Mouse (Mus musculus) layer of hippocampus, adult 9-10 months (tissue): ENCODE data around the gene Miga2.
A peak's percentile ranks its signal among the peaks of the same experiment; 100 is the strongest.
"Not testable (repeated sequence)": the region's sequence is repeated elsewhere in the genome, so short reads cannot be mapped to it uniquely, and the experiment has no call there.

Experiments used
- DNase-seq: peaks from one replicate; pipeline ENCODE4 v3.0.0; 2022; ENCODE audit warnings: low spot score

Gene Miga2

DNA sequence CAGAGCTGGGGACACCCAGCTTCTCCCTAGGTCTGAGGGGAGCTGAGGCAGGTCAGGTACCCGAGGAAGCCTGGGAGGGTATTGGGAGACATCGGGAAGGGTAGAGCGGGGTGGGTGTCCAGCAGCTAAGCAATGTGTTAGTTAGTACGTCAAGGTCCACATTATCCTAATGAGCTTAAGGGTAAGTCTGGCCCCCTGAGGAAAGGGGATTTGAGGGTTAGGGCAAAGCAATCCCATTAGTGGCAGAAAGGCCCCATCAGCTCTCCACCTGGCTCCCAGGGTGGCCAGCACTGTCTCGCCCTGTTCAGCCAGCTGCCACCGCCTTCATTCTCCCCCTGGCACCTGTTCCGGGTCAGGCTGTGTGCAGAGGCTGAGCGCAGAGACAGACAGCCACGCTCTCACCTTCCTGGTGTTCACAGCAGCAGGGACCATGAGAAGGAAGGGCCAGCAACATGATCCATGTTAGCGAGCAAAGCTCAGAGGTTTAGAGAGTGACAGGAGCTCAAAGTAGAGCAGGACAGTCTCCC lies 34.0 kb downstream of the Miga2 start:
- DNase-seq: no peak

DNA sequence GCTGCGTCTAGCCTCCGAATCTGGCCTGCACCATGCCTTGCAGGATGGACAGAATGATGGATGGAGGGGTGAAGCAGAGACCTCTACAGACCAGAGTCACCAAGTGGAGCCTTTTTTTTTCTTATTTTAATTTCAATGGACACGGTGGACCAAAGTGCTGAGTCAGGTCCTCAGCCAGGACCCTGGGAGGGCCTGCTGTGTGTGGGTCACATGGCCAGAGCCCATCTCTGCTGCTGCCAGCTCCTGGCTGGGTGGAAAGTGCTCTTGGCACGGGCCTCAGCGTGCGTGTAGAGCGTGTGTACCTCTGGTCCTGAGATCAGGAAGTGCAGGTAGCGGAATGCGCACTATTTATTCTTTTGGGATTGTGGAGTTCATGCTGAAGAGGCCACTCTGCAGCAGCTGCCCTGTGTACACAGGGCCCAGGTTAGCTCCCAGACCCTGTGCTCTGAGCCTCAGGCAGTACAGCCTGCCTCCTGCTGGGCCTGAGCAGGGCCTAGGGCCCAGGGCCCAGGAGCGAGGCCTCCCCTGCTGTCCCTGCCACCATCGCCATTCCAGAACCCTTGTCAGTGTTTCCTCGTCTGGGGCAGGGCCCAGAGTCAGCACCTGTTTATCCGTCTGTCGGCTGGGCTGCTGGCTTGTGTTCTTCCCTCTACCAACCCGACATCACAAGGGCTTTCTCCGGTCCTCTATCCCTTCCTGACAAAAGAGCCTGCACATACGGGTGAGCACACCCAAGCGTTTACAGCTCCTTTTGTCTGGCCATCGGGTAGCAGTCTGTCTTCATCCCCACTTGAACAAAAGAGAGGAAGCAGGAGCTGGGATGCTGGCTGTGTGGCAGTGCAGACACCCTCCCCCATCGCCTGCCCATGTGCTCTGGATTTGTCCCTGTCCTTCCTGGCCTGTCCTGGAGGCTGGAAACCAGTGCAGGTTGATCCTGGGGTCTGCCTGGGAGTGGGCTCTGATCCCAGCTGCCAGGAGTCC lies 35.4 kb downstream of the Miga2 start:
- DNase-seq: no peak

DNA sequence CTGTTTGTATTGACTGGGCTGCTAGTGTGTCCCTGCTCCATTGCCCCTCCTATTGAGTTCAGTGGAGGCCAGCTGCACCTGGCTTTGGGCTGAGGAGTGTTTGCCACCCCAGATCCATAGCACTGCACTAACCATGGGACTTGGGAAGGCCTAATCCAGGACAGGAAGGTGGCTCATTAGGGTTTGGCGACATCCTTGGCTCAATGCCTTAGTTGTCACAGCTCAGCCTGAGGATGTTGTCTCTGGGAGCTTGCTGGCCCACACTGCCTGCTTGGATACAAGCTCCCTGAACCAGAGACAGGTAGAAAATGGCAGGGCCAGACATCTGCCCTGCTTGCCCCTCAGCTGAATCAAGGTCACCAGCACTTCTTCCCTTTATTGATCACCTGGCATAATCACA lies 37.5 kb downstream of the Miga2 start:
- DNase-seq: no peak

DNA sequence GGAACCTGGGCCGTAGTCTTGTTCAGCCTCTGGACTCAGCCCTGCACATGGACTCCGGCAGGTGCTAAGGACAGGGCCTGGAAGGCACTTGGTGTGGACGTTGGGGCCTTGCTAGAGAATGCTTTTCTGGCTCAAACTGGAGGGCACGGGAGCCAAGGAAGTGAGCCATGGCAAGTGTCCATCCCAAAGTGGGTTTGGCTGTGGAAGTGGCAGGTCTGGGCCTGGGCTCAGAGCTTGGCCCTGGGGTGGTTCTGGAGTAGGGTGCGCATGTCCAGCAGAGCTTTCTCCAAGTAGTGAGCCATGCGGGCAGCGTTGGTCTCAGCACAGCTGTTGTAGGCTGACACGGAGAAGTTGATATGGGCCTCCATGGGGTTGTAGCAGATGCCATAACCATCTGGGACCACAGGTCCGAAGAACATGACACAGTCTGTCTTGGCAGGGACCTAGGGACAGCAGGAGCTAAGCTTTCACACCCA lies 38.4 kb downstream of the Miga2 start:
- no peak for DNase-seq

DNA sequence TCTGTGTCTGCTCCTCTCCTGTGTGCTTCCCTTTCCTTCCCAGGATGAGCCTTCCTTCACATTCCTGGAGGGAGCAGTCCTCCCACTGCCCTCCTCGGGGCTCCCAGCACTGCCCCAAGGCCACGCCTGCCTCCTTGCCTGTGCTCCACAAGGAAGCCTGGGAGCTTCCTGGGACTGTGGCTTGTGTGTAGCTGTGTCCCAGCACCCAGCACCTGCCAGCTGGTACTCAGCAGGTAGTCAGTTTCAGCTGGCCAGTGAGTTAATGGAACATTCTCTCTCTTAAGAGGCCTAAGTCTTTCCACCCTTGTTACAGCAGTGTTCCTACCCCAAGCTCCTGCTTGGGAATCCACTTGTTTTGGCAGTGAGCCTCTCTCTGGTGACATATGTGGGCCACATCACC lies 38.8 kb downstream of the Miga2 start:
- DNase-seq: no peak

GRCm38 (mm10) chr2:30403870-30404269 lies 39.8 kb downstream of the Miga2 start:
- no peak for DNase-seq

- no peak for DNase-seq
Observed at GRCm38 (mm10) chr2:30407221-30407620, 43.2 kb downstream of the Miga2 start.

DNA sequence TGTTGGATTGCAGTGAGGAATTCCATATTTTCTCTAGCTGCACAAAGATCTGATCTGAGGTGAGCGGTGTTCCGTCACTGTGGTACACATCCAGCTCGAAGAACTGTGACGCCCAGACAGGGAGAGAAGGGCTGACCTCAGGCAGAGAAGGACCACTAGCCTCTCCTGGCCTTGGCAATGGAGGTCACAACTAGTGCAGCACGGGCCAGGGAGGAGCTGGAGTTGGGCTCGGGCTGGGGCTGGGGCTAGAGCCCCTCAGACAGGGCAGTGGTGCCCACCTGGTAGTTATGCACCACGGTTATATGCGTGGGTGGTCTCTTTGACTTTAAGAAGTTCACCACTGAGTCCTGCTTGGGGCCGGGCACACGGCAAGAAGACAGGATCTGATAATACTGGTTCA lies 43.7 kb downstream of the Miga2 start:
- no peak for DNase-seq

DNA sequence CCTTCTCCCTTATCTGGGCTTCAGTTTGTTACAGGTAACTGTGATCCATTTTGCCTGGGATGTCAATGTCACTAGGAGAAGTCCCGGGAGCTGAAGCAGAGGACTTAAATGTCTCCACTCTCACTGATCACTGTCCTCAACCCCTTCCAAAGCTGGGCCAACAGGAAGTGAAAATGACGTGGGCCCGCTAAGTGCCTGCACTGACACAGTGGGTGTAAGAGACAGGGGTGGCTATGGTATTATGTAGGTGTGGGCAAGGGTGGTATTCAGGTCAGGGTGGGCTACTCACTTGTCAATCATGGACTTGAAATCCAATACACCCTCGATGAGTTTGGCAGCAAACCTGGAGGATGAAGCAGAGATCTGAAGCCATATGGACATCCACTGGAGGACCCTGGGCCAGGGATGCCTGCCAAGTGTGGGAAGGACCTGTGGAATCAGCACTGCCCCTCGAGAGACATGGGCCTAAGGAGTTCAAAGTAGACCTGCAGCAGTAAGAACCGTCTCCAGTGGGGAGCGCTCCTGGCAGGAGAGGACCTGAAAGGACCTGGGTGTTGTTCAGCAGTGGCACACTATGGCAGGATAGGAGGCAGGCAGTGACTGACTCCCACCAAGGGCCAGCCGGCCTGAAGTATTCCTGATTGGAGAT lies 44.5 kb downstream of the Miga2 start:
- DNase-seq: no peak

GRCm38 (mm10) chr2:30409454-30410176 lies 45.6 kb downstream of the Miga2 start:
- no peak for DNase-seq

- no peak for DNase-seq
Observed at GRCm38 (mm10) chr2:30413038-30413973, 49.3 kb downstream of the Miga2 start.

DNA sequence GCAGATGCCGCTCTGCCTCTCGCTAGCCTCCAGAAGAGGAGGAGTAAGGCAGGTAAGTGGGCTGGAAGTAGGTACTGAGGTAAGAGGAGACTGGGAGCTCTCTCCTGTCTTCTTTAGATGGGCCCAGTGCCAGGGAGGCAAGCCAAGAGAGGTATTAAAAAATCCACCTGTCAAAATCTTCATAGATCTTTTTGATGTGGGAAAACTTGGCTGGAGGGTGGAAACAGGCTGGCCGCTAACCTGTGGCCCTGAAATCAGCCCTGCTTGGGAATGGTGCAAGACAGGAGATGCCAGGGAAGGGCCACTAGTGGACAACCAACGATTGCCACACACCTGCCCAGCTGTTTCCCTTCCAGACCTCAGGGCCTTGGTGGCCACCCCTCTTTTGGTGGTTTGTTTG lies 50.1 kb downstream of the Miga2 start:
- DNase-seq: no peak

GRCm38 (mm10) chr2:30414681-30415080 lies 50.6 kb downstream of the Miga2 start:
- no peak for DNase-seq

DNA sequence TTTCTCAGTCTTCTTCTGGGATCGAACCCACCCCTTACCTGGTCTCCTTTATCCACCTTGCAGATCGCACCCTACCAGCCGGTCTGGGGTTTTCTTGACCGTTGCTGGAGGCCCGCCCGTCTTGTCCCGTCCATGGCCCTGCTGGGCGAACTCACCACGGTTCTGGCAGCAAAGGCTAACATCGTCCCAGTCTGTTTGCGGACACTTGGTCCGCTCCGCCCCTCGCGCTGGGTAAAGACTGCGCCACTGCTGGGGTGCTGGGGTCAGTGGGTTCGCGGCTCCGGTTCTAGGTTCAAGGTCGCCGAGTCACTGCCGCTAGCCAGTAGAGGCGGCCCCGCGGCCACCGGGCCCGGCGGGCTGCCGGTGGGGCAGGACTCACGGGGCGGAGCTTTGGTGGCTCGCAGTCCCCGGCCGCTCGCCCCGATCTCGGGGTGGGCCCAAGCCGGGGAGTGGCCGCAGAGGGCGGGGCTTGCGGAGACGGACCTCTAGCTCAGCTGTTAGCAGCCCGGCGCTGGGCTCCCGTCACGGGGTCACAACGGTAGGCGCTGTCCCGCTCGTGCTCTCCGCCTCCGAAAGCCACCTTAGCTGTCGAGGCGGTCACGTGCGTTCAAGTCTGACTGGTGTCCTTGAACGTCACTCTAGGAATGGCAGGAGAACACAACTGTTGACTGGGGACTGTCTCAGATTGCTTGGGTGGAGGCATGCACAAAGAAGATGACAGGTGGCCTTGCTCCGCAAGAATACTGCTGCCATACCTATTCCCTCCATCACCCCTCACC lies 51.3 kb downstream of the Miga2 start, which contains the start of gene Crat:
Crat (minus strand) TSS at position 657 of the 779 bp plus-strand sequence.
- DNase-seq: no peak

DNA sequence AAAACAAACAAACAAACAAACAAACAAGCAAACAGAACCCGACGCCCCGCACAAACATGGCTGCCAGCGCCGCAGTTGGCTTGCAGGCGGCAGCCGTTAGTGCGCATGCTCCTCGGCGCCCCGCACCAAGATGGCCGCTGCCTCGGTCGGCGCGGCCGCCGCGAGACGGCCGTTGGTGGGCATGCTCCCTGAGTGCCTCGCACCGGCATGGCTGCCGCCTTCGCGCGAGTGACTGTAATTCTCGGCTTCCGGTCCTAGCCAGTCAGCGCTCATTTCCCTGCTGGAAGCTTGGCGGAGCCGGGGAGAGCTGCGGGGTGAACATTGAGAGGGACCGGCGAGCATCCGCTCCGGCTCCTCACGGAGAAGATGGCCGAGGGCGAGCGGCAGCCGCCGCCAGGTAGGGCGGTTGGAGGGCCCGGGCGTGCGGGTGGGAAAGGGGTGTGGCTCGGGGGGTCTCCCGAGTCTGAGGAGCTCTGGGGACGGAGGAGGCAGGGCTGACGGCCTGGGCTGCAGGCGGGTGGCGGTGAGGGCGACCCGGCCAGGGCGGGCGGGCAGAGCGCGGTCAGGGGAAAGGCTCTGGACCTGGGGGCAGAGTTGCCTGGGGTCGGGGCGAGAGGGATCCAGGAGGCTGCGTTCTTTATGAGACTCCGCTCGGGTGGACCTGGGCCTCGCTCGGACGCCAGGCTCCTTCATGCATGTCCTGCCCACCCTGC lies 52.1 kb downstream of the Miga2 start, which contains the start of gene Ptpa:
Ptpa (plus strand) TSS at position 104 of the 713 bp plus-strand sequence.
- DNase-seq: peak; percentile 77

GRCm38 (mm10) chr2:30416649-30416965 lies 52.6 kb downstream of the Miga2 start:
- DNase-seq: no peak

- DNase-seq: not testable (repeated sequence)
Observed at GRCm38 (mm10) chr2:30417154-30417553, 53.1 kb downstream of the Miga2 start.

GRCm38 (mm10) chr2:30417595-30418165 lies 53.6 kb downstream of the Miga2 start:
- DNase-seq: no peak

DNA sequence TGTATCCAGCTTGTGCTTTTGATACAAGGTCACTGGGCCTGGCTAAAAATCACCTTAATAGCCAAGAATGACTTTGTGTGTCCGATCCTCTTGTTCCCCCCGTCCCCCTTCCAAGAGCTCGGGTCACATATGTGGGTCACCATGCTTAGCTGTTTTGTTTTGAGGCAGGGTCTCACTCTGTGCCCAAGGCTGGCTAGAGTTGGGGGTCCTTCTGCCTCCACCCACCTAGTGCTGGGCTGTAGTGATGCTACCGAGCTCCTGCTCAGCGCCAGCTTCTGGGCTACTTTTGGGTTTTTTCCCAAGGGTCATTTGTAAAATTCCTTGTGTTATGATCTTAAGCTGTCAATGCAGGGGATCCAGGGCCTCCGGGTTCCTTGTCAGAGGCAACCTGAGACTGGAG lies 54.2 kb downstream of the Miga2 start:
- DNase-seq: no peak
